Mouse (Mus musculus) lung, postnatal 0 days (tissue): ENCODE measurements around the gene Islr.

ENCODE experiments used
- CTCF ChIP-seq: IDR thresholded peaks from 2 replicates; pipeline ENCODE4 v1.5.1; 2016; ENCODE audit warnings: antibody characterized with exemption, mild to moderate bottlenecking
- EP300 ChIP-seq: IDR thresholded peaks from 2 replicates; pipeline ENCODE4 v1.6.1; 2016; ENCODE audit warnings: antibody characterized with exemption, mild to moderate bottlenecking, control low read depth

DNA sequence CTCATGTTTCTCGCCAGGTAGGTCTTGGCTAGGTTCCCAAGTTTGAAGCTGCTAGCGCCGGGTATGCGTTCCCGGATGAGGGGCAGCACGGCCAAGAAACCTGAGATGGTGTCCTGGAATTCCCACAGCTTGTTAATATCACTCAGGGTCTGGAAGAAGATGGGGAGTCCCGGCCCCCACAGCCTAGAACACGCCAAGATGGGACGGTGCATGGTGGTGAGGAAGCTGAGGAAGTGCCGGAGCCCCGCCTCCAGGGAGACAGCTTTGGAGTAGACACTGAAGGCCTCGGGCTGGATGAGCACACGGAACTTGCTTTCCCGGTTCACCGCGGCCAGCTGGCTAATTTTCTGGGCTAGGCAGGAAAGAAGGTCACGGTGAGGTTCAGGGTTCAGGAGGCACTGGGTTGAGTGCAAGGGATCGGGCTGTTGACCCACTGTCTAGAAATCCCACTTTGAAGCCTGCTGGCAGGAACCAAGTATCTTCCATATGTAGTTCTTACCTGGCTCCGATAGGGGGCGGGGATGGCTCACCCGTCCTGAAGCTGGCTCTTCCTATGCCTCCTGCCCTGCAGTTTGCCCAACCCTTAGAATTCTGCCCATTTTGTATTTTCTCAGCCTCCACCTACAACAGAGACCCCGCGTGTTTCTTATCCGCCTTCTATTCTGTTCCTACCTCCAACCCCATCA is 16.3 kb upstream of the Islr start:
- TF ChIP-seq CTCF (peak; percentile 73), EP300 (no peak)
